Mouse (Mus musculus): ENCODE measurements around the gene Tirap. TPM values are rescaled to one million over a fixed set of nuclear protein-coding genes. Genes with fewer than 3 reads are reported as not detected.

Tirap gene
- total RNA-seq (2015; ENCODE audit: low replicate concordance) (2.5 and 4.0 TPM in 2 replicates), total RNA-seq (2017; ENCODE audit: low replicate concordance) (0.83 and 1.2 TPM in 2 replicates)

DNA sequence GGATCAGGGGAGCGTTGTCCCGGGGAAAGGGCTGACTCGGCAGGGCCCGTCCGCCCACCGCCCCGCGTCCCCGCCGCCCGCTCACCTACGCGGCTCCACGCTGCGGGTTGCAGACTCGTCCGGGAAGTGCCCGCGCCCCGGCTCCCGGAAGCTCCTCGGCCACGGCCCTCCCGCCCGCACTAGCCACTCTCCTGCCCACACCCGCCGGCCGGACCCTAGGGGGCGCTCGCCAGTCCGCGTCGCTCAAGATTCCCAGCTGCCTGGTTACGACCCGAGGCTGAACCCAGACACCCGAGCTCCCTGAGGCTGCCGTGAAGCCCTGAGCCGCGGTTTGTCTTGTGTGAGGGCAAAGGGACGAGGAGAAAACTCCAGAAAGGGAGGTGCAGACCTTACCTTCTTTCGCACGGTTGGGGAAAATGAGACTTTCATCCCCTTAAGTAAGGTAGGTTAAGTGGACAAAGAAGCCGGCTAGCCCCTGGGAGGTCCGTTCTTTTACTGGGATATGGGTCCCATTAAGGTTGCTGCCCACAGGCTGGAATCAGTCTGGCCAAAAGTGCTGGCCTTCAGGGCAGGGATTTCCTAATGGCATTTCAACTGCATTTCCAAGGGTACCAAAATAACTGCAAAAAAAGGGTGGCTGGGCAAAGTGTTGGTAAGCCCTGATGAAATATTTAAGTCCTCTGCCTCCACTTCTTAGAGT, at the start of gene Tirap, which contains the start of gene Srpr:
Gene Tirap, minus strand, starts transcription at position 520 of the 700 bp plus-strand sequence.
Gene Srpr, plus strand, starts transcription at position 404 of the 700 bp plus-strand sequence.
- ATAC-seq (replicated peaks; ENCODE audit: low FRiP score, poor library complexity, severe bottlenecking), result peak; percentile 95

DNA sequence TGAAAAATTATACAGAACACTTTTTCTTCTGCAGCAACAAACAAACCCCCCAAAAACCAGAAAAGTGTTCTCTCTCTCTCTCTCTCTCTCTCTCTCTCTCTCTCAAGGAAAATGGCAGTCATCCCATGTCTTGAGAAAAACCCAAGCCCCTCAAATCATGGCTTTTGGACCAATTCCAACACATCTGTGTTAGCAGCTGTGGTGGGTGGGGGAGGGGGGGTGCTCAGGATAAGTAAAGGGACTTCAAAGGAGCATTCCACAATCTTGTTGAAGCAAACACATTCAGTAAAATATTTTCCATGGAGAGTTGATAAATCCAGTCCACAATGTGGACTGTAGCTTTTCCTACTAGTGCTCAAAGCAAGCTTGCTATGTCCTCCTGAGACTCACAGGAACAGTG, 49.4 kb upstream of the Tirap start:
- no peak for ATAC-seq (replicated peaks; ENCODE audit: low FRiP score, poor library complexity, severe bottlenecking)

DNA sequence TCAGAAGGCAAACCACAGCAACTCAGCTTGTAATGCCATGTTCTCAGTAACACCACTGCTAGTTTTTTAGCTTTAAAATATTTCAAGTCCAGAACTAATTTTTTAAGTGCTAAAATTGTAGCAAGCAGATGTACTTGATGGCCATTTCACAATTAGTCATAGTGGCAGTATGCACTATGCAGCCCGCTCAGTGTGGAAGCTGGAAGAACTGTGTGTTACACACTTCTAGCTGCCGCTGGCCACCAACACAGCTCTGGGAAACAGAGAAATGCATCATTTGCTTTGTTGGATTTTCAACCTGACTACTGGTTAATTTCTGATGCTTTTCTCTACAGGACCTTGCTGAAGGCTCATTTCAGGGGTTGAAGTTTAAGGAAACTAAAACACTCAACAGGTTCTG, 47.3 kb upstream of the Tirap start:
- ATAC-seq (replicated peaks; ENCODE audit: low FRiP score, poor library complexity, severe bottlenecking), result no peak

DNA sequence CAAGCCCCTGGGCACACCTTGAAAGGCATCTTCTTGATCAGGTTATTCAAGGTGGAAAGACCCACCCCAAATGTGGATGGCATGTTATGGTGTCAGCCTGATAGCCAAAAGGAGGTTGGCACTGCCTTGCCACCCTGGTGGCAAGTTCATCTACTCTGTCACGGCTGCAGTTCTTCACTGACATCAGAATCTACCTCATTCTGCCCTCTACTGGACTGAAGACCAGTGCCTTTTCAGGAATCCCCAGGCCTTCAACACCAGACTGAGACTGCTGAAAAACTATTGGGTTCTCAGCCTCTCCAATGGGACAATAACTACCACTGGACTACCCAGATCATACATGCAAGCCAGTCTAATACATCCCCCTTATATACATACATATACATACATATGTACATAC, 39.6 kb upstream of the Tirap start:
- ATAC-seq (replicated peaks; ENCODE audit: low FRiP score, poor library complexity, severe bottlenecking), result no peak

DNA sequence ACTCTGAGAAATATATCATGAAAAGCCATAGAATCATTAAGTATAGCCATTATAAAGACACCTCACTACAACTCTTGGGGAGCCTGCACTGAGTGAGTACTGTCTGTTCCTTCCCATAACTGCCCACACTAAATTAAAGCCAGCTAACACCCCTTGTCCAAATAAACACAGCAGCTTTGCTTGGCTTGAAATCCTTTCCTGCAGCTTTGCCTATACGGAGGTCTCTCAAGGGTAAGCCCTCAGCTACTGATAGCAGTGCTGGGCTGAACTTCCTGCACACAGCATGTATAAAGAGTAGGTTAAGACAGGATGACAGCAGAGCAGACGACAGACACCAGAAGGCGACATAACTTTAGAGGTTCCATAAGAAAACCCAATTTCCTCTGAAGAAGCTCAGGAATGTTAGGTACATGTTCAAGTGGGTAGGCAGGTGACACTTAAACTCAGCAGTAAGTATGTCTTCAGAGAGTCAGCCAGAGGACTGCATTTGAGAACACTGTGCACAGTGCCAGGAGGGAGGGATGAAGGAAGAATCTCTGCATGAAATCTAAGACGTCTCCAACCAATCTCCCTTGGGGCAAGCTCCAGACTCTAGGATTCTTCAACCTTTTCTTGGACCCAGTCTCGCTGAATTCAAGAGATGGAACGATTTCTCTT, 39.0 kb upstream of the Tirap start:
- ATAC-seq (replicated peaks; ENCODE audit: low FRiP score, poor library complexity, severe bottlenecking), result no peak

DNA sequence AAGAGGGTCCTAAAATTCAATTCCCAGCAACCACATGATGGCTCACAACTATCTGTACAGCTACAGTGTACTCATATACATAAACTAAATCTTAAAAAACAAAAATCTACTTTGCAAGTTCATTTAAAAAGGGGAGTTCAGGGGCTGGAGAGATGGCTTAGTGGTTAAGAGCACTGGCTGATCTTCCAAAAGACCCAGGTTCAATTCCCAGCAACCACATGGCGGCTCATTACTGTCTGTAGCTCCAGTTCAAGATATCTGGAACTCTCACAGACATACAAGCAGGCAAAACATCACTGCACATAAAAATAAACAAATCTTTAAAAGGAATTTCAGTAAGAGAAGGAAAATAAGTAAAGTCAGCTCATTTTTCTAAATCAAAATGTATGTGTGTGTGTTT, 38.3 kb upstream of the Tirap start:
- ATAC-seq (replicated peaks; ENCODE audit: low FRiP score, poor library complexity, severe bottlenecking), result no peak

DNA sequence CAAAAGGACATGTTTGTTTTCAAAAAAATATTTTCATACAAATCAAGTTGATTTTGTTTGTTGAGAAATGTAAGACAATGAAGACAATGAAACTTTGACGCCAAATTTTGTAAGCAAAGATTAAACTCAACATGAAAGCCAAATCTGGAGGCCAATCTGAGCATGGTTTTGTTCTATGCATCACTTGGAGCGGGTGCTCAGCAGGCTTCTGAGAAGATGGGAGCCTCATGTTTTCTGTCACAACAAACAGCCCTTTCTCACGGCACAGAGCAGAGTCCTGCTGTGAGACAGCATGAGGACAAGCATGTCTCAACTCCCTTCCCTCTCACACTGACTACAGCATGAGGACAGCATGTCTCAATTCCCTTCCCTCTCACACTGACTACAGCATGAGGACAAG, 35.9 kb upstream of the Tirap start:
- no peak for ATAC-seq (replicated peaks; ENCODE audit: low FRiP score, poor library complexity, severe bottlenecking)

DNA sequence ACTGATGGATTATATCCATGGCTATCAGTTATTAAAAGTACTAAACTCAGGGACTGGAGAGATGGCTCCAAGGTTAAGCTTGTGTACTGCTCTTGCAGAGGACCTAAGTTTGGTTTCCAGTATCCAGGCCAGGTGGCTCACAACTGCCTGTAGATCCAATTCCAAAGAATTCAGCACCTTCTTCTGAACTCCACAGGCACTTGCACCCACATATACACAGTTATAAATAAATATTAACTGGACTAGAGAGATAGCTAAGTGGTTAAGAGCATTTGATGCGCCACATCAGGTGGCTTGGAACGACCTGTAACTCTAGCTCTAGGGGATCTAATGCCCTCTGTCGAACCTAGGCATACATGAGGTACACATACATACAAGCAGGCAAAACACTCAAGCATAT, 28.6 kb upstream of the Tirap start:
- no peak for ATAC-seq (replicated peaks; ENCODE audit: low FRiP score, poor library complexity, severe bottlenecking)

DNA sequence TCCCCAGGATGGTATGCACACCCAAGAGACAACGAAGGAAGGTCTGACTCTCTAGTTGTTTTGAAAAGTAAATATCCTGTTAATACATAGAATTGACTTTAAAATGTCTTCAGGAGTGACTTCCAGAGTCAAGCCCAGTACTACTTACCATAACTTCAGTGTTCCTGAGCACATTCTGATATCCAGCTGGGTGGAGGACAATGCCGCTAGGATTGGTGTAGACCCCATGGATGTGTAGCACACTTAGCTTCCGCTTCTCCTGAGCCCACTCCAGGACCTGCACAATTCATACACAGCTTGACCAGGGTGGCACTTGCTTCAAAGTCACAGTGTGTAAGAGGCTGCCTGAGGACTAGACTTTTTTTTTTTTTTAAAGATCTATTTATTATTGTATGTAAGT, 23.4 kb upstream of the Tirap start:
- no peak for ATAC-seq (replicated peaks; ENCODE audit: low FRiP score, poor library complexity, severe bottlenecking)

DNA sequence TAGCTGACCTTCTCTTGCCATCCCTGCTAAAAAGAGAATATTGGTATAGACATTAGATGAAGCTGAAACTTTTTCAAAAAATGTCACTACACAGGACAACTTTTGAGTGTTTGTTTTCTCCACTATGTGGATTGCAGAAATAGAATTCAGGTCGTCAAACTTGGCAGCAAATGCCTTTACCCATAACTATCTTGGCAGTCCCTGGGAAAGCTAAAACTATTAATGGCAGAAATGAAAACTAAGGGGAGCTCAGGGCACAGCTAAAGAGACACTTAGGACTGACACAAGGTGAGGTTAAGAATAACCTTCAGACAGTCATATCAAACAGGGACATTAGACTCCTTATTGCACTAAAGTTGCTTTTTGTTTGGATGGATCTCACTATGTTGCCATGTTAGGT, 17.9 kb upstream of the Tirap start:
- ATAC-seq (replicated peaks; ENCODE audit: low FRiP score, poor library complexity, severe bottlenecking), result no peak

DNA sequence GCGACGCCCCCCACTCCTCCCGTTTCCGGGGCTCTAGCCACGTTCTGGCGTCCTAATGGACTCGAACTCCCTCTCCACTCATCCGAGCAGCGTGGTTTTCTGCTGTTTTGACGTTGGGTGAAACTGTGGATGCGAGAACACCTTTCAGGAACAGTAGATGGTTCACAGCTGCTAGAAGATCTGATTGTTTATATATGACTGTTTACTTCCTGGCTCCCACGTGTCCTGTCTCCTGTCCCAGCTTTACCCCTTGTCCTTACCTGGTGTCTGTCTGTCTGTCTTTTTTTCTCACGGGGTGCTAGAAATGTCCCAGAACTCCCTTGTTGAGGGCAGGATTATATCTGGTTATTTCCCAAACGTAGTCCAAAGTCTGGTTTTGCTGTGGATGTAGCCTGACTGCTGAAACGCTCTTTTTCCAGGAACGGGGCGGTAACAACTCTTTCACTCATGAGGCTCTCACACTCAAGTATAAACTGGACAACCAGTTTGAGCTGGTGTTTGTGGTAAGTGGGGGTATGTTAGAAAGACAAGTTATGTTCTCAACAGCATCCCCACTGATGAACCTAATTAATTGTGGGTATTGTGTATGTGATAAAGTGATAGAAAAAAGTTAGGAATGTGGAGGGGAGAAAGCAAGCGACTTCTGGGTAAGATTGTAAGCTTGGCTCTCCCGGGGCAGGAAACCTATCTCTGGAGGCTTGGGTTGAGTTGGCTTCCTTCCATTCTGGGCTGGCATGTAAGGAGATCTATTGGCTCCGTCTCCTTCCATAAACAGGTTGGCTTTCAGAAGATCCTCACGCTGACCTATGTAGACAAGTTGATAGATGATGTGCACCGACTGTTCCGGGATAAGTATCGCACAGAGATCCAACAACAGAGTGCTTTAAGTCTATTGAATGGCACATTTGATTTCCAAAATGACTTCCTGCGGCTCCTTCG, 11.8 kb upstream of the Tirap start:
- no peak for ATAC-seq (replicated peaks; ENCODE audit: low FRiP score, poor library complexity, severe bottlenecking)

DNA sequence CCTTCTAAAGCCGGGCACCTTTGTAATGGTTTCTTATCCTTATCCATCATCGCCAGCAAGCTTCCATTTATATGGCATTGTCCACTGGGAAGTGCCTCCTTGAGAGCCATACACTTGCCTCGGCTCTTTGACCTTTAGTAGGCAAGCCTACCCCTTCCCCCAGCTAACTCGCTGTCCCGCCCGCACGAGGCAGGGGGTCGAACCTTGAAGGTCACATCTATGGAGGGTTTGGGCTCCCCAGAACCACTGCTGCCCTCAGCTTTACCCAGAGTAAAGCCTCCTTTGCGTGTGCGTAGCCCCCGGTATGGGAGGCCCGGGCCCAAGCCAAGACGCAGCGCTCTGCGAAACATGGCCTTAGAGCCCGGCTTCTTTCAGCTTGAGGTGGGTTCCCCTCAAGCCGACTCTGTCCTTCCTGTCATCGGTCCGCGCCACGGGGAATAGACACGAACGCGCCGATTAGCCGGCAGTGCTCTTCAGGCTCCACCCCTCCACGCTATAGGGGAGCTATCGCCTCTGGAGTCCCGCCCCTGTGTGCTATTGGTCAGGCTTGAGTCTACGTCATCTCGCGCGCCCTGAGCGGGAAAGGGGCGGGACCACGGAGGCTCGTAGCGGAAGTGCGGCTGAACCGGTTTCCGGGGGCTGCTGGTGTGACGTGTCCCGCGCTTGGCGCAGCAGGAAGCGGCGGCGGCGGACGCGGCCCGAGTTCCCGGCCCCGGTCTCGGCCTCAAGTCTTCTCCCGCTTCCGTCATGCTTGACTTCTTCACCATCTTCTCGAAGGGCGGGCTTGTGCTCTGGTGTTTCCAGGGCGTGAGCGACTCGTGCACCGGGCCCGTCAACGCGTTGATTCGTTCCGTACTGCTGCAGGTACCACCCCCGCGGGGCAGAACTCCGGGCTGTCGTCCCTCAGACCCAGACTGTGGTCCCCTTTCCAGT, 10.7 kb upstream of the Tirap start, which contains the start of gene Foxred1:
Gene Foxred1, minus strand, starts transcription at position 514 of the 933 bp plus-strand sequence.
- ATAC-seq (replicated peaks; ENCODE audit: low FRiP score, poor library complexity, severe bottlenecking), result peak; percentile 97

DNA sequence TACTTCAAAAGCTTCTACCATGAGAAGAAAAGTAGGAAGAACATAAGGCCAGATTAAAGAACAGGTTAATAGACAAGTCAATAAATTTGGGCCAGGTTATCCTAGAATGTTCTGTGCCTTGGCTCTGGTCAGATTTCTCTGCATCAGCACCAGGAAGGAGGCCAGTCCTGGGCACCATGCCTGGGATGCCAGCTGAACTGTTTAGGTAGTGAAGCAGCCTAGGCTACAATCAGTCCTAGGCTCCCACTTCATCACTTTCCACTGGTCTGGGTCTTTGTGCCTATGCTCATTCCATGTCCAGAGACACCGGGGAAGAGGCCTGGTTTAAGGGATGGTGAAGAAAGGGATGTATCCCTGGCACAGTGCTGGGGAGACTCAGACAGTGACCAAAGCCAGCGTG, 4.3 kb upstream of the Tirap start:
- no peak for ATAC-seq (replicated peaks; ENCODE audit: low FRiP score, poor library complexity, severe bottlenecking)

DNA sequence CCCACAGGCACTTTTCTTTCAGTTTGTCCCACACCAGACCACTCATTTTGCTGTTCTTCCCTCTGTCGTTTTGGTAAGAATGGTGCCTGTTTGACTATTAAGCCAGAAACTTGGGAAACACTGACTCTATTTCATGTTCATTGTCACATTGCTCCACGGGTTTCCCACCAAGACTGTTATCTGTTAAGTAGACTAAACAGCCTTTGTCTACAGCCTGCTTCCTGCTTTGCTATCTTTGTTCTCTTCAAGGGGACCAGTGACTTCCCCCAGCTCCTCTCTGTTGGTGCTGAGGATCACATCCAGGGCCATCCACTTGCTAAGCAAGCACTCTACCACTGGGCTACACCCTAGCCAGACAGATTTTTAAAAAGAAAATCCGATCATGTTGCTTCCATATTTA, 3.4 kb upstream of the Tirap start:
- no peak for ATAC-seq (replicated peaks; ENCODE audit: low FRiP score, poor library complexity, severe bottlenecking)

DNA sequence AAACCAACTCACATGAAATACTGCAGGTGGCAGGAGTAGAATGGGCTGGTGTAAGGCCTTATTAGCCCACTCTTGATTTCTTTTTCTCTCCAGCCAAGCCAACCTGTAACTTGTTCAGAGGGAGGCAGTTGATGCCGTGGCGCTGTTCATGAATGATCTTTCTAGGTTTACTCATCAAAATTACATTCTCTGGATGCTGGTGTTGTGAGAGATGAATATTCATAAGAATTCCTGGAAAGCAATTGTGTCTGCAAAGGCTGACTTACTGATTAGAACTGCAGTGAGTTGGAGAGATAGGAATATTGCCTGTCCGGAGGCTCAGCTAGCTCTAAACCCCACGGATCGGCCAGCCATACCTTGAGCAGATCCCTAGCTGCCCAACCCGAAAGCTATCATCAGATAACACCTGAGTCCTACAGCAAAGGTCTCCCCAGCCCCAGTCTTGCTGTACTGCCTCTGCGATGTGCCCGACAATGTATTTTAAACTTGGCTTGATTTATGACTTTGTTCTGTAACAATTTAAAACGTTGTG, 504 bp upstream of the Tirap start:
- peak; percentile 48 for ATAC-seq (replicated peaks; ENCODE audit: low FRiP score, poor library complexity, severe bottlenecking)

DNA sequence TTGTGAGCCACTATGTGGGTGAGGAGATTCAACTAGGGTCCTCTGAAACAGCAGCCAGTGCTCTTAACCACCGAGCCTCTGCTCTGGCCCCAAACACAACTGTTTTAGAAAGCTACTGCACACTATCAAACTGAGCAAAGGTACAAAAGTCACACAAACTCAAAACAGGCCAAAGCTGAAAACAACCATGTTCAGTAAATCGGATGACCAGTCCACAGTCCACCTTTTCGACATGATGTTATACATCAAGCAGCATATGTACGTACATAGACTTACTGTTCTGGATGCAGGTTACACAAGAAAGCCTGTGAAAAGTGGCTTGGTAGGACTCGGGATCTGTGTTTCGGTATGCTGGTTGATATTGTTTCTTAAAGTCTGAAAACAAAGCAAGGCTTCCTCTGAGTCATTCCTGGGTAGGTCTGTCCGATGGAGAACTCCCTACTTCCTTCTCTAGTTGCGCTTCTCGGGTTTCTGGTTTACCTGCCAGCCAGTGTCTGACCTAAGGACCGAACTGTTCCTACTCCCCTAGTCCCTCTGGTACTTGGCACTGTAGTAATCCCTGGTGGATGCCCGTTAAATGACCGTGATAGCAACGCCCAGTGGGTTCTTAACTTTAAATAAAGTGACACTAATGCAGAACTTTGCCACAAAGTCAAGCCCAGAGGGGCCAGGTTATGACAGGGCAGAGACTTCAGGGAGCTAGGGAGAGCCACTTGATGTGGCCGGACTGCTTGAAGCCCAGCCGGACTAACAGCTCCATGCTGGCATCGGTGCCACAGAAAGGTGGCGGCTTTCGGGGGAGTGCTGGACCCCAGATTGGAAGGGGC, 933 bp downstream of the Tirap start:
- no peak for ATAC-seq (replicated peaks; ENCODE audit: low FRiP score, poor library complexity, severe bottlenecking)

DNA sequence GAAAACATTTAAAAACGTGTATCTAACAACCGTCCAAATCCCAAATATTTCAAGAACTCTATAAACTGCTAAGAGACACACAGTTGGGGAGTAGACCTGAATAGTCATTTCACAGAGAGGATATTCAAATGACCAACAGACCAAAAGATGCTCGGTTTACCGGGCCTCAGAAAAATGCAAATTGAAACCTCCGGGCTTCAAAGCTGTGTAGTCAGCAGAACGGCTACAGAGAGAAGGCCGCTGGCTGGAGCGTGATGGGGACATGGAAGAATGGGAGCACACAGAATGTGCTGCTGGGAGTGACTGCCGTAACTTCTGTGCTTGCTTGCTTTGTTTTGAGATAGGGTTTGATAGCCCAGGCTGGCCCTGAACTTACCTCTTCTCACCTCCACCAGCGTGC, 1.7 kb downstream of the Tirap start:
- no peak for ATAC-seq (replicated peaks; ENCODE audit: low FRiP score, poor library complexity, severe bottlenecking)

DNA sequence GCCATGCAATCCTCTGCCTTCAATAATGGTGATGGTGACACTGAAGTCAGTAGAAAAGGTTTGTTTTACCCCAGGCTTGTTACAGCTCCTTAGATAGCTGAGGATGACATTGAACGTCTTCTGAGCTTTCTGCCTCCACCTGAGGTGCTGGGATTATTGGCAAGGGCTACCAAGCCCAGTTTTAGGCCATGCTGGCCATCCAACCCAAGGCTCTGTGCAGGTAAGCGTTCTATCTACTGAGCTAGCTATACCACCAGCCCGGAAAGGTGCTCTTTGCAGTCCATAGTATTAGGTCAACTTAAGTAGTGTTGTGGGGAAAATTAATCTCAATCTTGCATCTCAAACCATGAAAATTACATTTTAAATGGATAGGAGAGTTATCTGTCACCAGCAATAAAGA, 2.5 kb downstream of the Tirap start:
- ATAC-seq (replicated peaks; ENCODE audit: low FRiP score, poor library complexity, severe bottlenecking), result no peak

Measured in erythroid progenitor cell, adult 5-6 weeks (primary cell).